Mouse (Mus musculus) forebrain, embryonic 12.5 days (tissue): ENCODE data around the gene Sertad2. TPM values are rescaled to one million over a fixed set of nuclear protein-coding genes. Genes with fewer than 3 reads are reported as not detected.

Source experiments
- ATAC-seq: fragments of 200-750 bp; cut with Nextera tagmentation; 2 replicates; pipeline ENCODE4 v1.8.0; 2017; ENCODE audit warnings: moderate TSS enrichment; ENCODE audit not compliant: low FRiP score
- H3K27ac ChIP-seq: fragments of 300-500 bp; sonication (generic); 2 replicates; pipeline ENCODE4 v1.5.1; 2016; ENCODE audit warnings: mild to moderate bottlenecking
- H3K27me3 ChIP-seq: fragments of 300-500 bp; sonication (generic); 2 replicates; pipeline ENCODE4 v1.6.1; 2016; ENCODE audit warnings: mild to moderate bottlenecking
- H3K36me3 ChIP-seq: fragments of 300-500 bp; sonication (generic); replicated peaks from 2 replicates; pipeline ENCODE4 v1.6.1; 2016; ENCODE audit warnings: mild to moderate bottlenecking
- H3K4me1 ChIP-seq: fragments of 300-500 bp; sonication (generic); 2 replicates; pipeline ENCODE4 v1.6.1; 2016
- H3K4me2 ChIP-seq: fragments of 300-500 bp; sonication (generic); 2 replicates; pipeline ENCODE4 v1.6.1; 2016; ENCODE audit warnings: mild to moderate bottlenecking, moderate library complexity
- H3K4me3 ChIP-seq: fragments of 300-500 bp; sonication (generic); replicated peaks from 2 replicates; pipeline ENCODE4 v1.5.1; 2016; ENCODE audit warnings: mild to moderate bottlenecking
- H3K9ac ChIP-seq: fragments of 300-500 bp; sonication (generic); 2 replicates; pipeline ENCODE4 v1.6.1; 2016; ENCODE audit warnings: mild to moderate bottlenecking
- H3K9me3 ChIP-seq: fragments of 300-500 bp; sonication (generic); 2 replicates; pipeline ENCODE4 v1.6.1; 2016
- WGBS: fragments of 180-500 bp; shearing (Covaris S2); methylation state at CpG from one replicate; pipeline ENCODE4 v1.1.7; 2016; 5-methylcytosine and 5-hydroxymethylcytosine counted together
- polyA plus RNA-seq: library from polyadenylated mRNA; unstranded; fragments of >200 nt; fragmentation: Nextera tagmentation; extraction: Ambion mirVana; gene quantifications from 2 replicates; pipeline ENCODE4 v1.2.1, GENCODE M21; 2016

The Sertad2 gene
- polyA plus RNA-seq, 1 experiment from 2014 or later, result 33.5 TPM

DNA sequence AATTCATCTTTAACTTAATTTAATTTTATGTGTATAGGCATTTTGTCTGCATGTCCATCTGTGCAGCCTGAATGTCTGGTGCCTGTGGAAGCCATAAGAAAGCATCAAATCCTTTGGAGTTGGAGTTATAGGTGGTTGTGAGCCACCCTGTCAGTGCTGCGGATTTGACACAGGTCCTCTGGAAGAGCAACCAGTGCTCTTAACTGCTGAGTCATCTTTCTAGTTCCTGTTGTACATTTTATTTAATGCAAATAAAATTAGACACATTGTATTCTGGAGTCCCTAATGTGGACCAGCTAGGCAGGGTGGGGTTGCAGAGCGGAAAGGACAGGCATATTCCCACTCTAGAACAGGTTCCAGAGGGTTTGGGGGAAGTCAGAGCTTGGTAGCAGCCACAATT is 9.0 kb downstream of the Sertad2 start:
- Histone ChIP-seq H3K27ac (no peak overlapping the region), H3K27me3 (no peaks in the 10 kb centered on the region), H3K9me3 (no peaks in the 10 kb centered on the region), H3K9ac (no peak overlapping the region), H3K4me2 (no peak overlapping the region), H3K36me3 (no peaks in the 10 kb centered on the region), H3K4me3 (no peak overlapping the region), H3K4me1 (no peaks in the 10 kb centered on the region)
- WGBS, result 95% methylated on average over 2 of the region's 2 CpGs
- no peak for ATAC-seq

GRCm38 (mm10) chr11:20552758-20553673 is 10.0 kb downstream of the Sertad2 start:
- Histone ChIP-seq H3K9ac (no peak overlapping the region), H3K4me3 (no peak overlapping the region), H3K4me1 (no peaks in the 10 kb centered on the region), H3K9me3 (no peaks in the 10 kb centered on the region), H3K4me2 (no peak overlapping the region), H3K36me3 (no peaks in the 10 kb centered on the region), H3K27me3 (no peaks in the 10 kb centered on the region), H3K27ac (no peak overlapping the region)
- WGBS, result 66% methylated on average over 8 of the region's 8 CpGs
- ATAC-seq, result no peak

- no peaks in the 10 kb centered on the region; the same call in 1 of the 2 replicates for H3K4me1 ChIP-seq
- no peak overlapping the region for H3K27ac ChIP-seq
- WGBS, result 60% methylated on average over 3 of the region's 3 CpGs
- H3K27me3 ChIP-seq, result no peaks in the 10 kb centered on the region
- no peak overlapping the region for H3K4me2 ChIP-seq
- H3K4me3 ChIP-seq, result no peak overlapping the region
- no peak overlapping the region for H3K9ac ChIP-seq
- no peaks in the 10 kb centered on the region for H3K36me3 ChIP-seq
- H3K9me3 ChIP-seq, result no peaks in the 10 kb centered on the region
- no peak for ATAC-seq
Measured at GRCm38 (mm10) chr11:20555651-20556050, 12.6 kb downstream of the Sertad2 start.

DNA sequence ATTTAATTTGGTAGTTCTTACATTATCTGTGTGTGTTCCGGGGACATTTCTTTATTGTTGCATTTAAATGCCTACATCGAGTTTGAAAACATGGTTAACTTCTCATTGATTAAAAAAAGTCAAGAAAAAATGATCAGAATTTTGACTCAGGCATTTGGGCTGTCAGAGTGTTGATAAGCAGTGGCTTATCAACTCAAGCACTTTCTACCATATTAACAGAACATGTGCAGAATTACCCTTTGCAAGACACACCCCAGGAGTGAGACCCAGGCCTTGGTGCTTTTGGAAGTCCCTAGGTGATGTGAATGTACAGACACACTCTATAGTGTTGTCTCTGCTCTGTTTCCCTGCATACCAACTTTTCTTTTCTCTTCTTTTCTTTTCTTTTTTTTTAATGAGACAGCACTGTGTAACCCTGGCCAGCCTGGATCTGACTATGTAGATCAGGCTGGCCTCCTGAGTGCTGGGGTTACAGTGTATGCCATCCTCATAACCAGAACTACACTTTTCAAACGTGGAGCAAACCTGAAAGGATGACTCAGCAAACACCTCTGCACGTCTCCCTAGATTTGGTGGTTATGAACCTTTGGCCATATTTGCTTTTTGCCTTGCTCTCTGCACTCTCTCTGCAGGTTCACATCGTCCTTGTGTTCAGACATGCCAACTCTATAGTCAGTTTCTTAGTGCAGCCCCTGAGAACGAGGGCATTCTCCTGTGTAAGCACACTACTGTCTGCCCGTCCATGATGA is 13.3 kb downstream of the Sertad2 start:
- H3K9me3 ChIP-seq, result no peaks in the 10 kb centered on the region
- H3K27ac ChIP-seq, result no peak overlapping the region
- H3K27me3 ChIP-seq, result no peaks in the 10 kb centered on the region
- no peak overlapping the region for H3K4me2 ChIP-seq
- peaks cover 3% of the 10 kb centered on the region for H3K4me1 ChIP-seq
- H3K9ac ChIP-seq, result no peak overlapping the region
- H3K36me3 ChIP-seq, result no peaks in the 10 kb centered on the region
- H3K4me3 ChIP-seq, result no peak overlapping the region
- 82% methylated on average over 7 of the region's 7 CpGs for whole genome bisulfite sequencing
- no peak for ATAC-seq

DNA sequence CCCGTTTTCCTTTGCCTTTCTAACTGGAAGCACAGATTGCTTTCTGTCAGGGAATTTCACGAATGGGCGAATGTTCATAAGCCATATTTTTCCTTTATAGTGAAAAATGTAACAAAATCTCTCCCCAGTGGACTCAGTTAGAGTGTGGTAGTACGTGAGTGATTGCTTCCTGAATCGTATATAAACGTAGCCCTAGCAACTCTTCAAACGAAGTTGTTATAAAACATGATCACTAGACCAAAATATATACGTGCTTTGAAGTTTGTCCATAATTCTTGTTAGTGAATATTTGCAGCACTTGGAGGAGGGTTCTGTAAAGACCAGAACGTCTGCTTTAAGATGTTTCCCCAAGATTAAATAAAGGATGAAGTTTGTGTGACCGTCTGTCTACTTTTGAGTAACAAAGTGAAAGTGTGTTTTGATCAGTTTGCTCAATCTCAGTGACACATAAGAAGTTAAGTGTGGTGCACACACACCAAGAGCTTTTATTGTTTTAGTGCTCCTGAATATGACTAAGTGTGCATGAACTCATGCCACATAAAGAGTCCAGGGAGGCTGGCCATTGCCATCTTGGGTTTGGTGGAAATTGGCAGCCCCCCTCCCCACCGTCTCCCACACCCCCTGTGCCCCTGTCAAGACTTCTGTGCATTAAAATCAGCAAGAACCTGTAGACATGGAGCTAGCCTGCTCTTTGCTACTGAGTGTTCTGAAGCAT is 16.3 kb downstream of the Sertad2 start:
- no peak overlapping the region for H3K4me3 ChIP-seq
- no peak overlapping the region for H3K9ac ChIP-seq
- no peak overlapping the region for H3K4me2 ChIP-seq
- WGBS, result 85% methylated on average over 11 of the region's 11 CpGs
- no peak overlapping the region for H3K27ac ChIP-seq
- H3K36me3 ChIP-seq, result no peaks in the 10 kb centered on the region; the same call in 1 of the 2 replicates
- H3K4me1 ChIP-seq, result peaks cover 10% of the 10 kb centered on the region
- H3K27me3 ChIP-seq, result no peaks in the 10 kb centered on the region
- 0 out of 2 replicates have a peak, but pooled peaks cover 3% of the 10 kb centered on the region for H3K9me3 ChIP-seq
- no peak for ATAC-seq

GRCm38 (mm10) chr11:20559951-20560642 is 17.0 kb downstream of the Sertad2 start:
- Histone ChIP-seq H3K27me3 (no peaks in the 10 kb centered on the region), H3K9me3 (0 out of 2 replicates have a peak, but pooled peaks cover 3% of the 10 kb centered on the region), H3K4me3 (no peak overlapping the region), H3K27ac (no peak overlapping the region), H3K9ac (no peak overlapping the region), H3K4me1 (peaks cover 10% of the 10 kb centered on the region), H3K4me2 (no peak overlapping the region), H3K36me3 (no peaks in the 10 kb centered on the region; the same call in 1 of the 2 replicates)
- 74% methylated on average over 10 of the region's 10 CpGs for WGBS
- ATAC-seq, result no peak

DNA sequence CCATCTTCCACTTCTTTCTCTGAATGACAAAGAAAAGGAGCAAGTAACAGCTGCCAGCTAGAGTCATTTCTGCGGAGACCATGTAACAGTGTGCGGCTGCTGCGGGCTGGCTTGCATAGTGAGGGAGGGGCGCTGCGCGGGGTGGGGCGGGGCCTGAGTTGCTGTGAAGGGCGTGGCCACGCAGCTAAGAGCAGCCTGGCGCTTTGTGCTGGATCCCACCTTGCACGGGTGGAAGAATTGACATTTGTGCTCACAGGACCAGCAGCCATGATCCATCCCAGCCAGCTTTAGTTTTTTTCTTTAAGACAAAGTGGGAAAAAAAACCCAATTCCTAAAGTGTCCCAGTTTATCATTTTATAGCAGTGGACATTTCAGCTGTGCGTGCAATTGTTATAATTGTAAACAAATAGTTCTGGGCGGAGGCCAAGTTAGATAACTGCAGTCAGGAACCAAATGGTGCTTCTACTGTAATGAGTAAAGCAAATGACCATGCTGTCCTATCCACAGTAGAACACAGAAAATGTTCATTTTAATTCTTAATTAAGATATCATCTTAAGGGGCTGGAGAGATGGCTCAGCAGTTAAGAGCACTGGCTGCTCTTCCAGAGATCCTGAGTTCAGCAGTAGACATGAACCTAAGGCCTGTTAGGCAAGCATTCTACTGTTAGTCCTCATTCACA is 18.4 kb downstream of the Sertad2 start:
- Histone ChIP-seq H3K4me2 (peak overlapping the region; percentile 48), H3K9ac (no peak overlapping the region), H3K4me3 (peak overlapping the region; percentile 26), H3K4me1 (peaks cover 10% of the 10 kb centered on the region), H3K27me3 (no peaks in the 10 kb centered on the region), H3K27ac (peak overlapping the region; percentile 65; the same call in 1 of the 2 replicates), H3K36me3 (no peaks in the 10 kb centered on the region; the same call in 1 of the 2 replicates), H3K9me3 (0 out of 2 replicates have a peak, but pooled peaks cover 3% of the 10 kb centered on the region)
- ATAC-seq, result peak; percentile 99
- 11% methylated on average over 13 of the region's 13 CpGs for WGBS

DNA sequence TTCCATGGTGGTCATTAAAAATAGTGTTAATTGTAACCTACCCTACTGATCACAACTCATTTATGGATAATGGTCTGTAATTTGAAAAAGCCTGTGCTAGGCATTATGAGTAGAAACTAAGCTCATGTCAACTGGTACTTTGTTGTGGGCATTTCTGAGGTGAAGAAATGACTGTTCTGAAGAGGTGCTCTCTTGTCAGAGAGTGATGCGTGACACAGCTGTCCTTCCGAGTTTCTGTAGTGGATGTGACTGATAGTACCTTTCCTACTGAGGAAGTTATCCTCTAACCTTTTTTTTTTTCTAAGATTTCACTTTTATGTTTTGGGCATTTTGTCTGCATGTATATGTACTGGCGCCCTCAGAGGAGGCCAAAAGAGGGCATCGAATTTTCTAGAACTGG is 22.0 kb downstream of the Sertad2 start:
- no peak overlapping the region for H3K27ac ChIP-seq
- 0 out of 2 replicates have a peak, but pooled peaks cover 3% of the 10 kb centered on the region for H3K9me3 ChIP-seq
- 96% methylated on average over 4 of the region's 4 CpGs for WGBS
- peaks cover 10% of the 10 kb centered on the region for H3K4me1 ChIP-seq
- no peaks in the 10 kb centered on the region; the same call in 1 of the 2 replicates for H3K36me3 ChIP-seq
- H3K4me2 ChIP-seq, result no peak overlapping the region
- no peak overlapping the region for H3K9ac ChIP-seq
- no peaks in the 10 kb centered on the region for H3K27me3 ChIP-seq
- H3K4me3 ChIP-seq, result no peak overlapping the region
- no peak for ATAC-seq

GRCm38 (mm10) chr11:20571702-20572413 is 28.8 kb downstream of the Sertad2 start:
- Histone ChIP-seq H3K4me1 (0 out of 2 replicates have a peak, but pooled peaks cover 12% of the 10 kb centered on the region), H3K27me3 (no peaks in the 10 kb centered on the region), H3K36me3 (no peaks in the 10 kb centered on the region), H3K4me3 (no peak overlapping the region), H3K4me2 (no peak overlapping the region), H3K9me3 (no peaks in the 10 kb centered on the region), H3K27ac (no peak overlapping the region), H3K9ac (no peak overlapping the region)
- 79% methylated on average over 5 of the region's 5 CpGs for WGBS
- no peak for ATAC-seq

- no peaks in the 10 kb centered on the region for H3K27me3 ChIP-seq
- H3K27ac ChIP-seq, result no peak overlapping the region
- WGBS, result 70% methylated on average over 8 of the region's 8 CpGs
Measured at GRCm38 (mm10) chr11:20576046-20576635, 33.1 kb downstream of the Sertad2 start.

More at GRCm38 (mm10) chr11:20576046-20576635, 33.1 kb downstream of the Sertad2 start:
- Histone ChIP-seq H3K4me1 (0 out of 2 replicates have a peak, but pooled peaks cover 9% of the 10 kb centered on the region), H3K9ac (no peak overlapping the region), H3K9me3 (no peaks in the 10 kb centered on the region), H3K4me2 (no peak overlapping the region), H3K4me3 (no peak overlapping the region), H3K36me3 (no peaks in the 10 kb centered on the region)
- no peak for ATAC-seq
